Mouse (Mus musculus) B cell, adult 2 months (primary cell): ENCODE results near the gene Arhgap21.
"Not testable (repeated sequence)": the region's sequence is repeated elsewhere in the genome, so short reads cannot be mapped to it uniquely, and the experiment has no call there.

Experiments
- DNase-seq, 2 experiments: peaks; one replicate each; pipeline ENCODE4 v3.0.0; 2022

Arhgap21 gene

GRCm38 (mm10) chr2:20939367-20939766, 29.3 kb downstream of the Arhgap21 start:
- DNase-seq, result no peak

DNA sequence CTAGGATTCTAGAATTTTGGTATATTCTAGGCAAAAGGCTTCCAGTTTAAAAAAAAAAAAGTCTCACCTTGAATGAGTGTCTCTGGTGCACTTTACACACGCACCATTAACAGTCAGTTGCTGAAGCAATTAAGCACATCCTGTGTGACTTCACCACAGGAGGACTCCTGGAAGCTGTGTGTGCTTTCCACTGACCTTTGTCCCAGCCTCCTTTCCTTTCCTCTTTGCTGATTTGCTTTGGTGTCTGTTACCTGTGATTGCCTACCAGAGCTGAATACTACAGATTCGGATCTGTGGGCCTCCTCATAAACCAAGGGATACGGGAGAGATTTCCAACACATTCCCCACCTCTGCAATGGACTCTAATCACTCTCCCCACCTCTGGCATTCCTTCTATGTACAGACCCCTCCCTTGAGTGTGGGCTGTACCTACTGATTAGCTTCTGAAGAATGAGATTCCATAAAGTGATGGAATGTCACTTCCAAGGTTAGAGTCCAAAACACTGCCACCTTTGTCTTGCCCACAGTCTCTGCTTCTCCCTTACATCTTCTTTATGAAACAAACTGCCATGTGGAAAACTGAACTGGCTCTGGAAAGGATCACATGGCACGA, 32.0 kb downstream of the Arhgap21 start:
- no peak for DNase-seq

DNA sequence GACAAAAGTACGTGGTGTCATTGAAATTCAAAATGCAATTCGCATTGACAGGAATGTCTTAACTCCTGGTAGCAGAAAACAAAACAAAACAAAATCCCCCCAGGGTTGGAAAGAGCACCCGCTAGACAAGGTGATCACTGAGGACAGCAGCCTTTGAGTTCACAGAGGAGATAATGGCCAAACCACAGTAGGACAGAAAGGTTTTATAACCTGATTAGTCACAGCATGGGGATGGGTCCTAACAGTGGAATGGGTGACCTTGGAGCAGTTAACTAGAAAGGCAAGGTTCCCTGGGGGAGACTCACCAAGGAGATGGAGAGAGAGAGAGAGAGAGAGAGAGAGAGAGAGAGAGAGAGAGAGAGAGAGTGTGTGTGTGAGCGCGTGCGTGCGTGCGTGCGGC, 34.3 kb downstream of the Arhgap21 start:
- no peak for DNase-seq

GRCm38 (mm10) chr2:20932748-20933313, 35.9 kb downstream of the Arhgap21 start:
- no peak for DNase-seq

GRCm38 (mm10) chr2:20931761-20932160, 36.9 kb downstream of the Arhgap21 start:
- not testable (repeated sequence) for DNase-seq

- DNase-seq, result no peak
These were observed 40.2 kb downstream of the Arhgap21 start for GRCm38 (mm10) chr2:20928454-20928853.

DNA sequence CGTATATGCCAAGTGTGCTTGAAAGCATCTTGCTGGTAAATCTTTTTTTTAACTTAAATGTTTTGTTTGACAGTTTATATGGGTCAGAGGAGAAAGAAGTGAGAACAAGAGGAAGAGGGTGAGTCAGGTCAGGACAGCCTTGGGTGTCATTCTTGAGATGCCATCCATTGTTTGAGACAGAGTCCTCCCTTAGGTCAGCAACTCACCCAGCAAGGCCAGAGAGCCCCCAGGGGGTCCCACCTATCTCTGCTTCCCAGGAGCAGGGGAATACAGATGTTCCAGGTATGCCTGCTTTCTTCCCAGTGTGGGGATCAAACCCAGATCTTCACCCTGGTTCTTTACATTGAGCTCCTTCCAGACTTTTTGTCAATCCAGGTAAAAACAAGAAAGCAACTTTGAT, 43.7 kb downstream of the Arhgap21 start:
- DNase-seq, result no peak

GRCm38 (mm10) chr2:20922366-20922765, 46.3 kb downstream of the Arhgap21 start:
- DNase-seq, result no peak

DNA sequence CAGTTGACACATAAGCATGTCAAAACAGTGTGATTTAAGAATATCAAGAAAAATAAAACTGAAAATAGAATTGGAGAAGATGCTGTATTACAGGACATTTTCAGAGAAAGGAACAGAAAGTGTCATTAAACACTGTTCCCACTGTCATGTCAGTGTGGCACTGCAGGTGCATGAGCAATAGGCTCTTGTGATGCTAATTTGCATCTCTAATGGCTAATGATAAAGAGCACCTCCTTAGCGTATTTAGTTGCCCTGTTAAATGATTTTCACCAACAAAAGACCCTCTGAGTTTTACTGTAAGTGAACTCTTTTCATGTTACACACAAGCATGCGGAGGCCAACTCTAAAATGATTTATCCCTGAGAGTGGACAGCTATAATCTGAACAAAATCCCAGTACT, 47.1 kb downstream of the Arhgap21 start:
- no peak for DNase-seq

- no peak for DNase-seq
These were observed 47.7 kb downstream of the Arhgap21 start for GRCm38 (mm10) chr2:20921021-20921420.

DNA sequence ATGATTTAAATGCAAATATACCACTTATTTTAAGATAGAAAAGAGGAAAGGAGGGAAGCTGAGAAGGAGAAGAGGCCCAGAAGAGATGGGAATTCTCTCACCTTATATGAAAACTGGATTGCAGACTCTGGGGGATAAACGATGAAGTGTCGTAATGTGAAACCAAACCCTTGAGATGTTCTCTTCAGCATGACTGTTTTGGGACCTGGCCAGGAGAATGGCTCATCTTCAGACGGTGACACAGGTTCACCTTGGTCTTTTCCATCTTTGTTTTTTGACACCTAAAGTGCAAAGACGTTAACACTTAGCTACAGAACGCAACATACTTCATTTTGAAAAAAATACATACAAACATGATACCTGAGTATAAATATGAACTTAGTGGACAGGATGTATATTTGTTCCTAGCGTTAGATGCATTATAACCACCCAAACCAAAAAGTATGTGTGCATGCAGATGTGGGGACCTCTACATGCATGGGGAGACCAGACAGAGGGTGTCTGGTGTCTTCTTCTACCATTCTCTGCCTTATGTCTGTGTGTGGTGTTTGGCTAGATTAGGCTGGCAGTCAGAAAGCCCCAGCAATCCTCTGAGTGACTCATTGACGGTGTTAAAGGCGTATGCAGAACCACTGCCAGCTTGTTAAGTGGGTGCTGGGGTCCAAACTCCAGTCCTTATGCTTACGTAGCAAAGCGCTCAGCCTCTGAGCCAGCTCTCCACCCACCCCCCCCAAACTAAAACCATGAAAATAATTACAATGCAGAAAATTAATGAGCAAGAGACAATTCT, 54.0 kb downstream of the Arhgap21 start:
- DNase-seq, result no peak

GRCm38 (mm10) chr2:20913019-20913415, 55.7 kb downstream of the Arhgap21 start:
- no peak for DNase-seq

DNA sequence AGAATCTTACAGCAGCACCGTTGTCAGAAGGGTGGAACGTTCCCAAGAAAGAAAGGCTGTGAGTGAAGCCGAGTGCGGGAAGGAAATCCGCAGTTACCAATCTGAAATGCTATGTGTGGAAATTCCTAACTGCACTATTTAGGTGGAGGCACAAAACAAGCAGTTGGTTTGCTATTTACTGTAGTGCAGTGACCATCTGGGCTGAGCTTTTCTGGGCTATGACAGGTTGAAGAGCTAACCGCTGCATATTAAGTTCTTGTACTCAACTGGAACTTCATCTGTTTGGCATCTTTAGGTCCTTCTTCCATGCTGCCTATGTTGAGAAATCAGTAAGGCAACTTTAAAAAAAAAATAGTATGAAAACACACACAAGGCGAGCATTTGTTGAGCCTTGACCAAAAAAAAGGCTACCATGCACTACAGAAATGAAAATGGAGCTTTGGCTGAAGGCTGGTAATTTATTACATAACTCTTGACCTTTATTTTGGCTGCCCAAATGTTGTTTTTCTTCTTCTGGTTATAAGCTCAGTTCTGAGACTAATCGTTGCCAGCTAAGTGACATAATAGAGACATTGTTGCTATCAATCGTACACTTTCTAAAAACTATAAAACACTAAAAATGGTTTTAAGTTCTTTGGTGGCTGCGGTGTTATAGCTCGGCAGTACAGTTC, 56.2 kb downstream of the Arhgap21 start:
- DNase-seq, result no peak

GRCm38 (mm10) chr2:20910446-20910845, 58.2 kb downstream of the Arhgap21 start:
- no peak for DNase-seq

DNA sequence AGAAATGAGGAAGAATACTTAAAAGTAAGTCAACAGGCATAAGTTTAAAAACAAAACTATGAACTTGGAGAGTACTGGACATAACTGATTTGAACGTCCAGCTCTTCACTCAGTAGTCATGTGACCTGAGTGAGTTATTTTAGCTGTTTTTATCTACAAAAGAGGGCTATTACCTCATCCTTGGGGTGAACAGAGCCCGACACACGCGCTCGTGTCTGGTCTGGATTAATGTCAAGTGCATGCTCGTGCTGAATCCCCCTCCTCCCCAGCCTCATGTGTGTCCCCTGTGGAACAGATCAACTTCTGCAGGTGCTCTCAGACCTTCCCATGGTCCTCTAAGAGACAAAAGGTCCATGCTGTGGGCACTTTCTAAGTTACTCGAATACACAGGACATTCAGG, 59.3 kb downstream of the Arhgap21 start:
- no peak for DNase-seq

- no peak for DNase-seq
These were observed 61.4 kb downstream of the Arhgap21 start for GRCm38 (mm10) chr2:20907291-20907690.

DNA sequence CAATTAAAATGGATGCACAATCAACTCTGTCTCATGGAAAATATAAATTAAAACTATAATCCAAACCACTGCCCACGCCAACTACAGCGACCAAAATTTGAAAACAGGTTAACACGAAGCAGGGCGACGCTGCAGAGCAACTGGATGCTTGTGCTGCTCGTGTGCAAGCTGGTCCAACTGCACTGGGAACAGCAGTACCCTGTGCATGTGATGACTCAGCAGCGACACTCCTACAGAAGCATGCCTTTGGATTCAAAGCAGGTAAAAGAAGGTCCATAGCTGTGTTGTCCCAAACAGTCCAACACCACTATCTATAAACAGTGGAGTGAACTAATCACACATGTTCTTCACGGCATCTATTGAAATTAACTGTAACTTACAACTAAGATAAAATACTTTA, 63.3 kb downstream of the Arhgap21 start:
- DNase-seq, result no peak

DNA sequence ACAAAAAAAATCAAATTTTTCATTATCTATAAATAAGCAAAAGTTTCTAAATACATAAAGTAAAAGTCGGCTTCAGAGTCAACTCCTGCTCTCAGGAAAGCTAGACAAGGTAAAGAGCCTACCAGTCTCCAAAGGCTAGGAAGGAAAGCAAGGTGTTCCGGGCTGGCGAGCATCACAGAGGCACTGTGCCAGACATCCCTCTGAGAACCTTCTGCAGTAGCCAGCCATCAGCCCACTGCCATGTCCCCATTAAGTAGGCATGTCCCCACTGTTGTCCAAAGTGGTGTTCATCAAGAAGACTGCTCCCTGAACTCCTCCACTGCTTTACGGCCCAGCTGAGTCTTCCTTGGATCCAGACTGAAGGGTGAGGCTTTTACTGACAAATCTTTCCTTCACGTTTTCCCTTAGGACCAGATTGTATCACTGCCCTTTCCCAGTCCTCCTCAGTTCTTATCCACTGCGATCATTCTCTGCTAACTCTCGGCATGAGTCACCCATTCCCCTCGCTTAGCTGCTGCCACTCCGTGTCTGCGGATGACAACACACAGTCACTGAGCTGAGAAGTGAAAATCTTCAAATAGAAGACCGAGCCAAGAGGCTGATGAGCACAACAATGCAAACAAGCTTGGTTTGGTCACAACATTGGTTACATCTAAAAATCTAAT, 65.6 kb downstream of the Arhgap21 start:
- no peak for DNase-seq

DNA sequence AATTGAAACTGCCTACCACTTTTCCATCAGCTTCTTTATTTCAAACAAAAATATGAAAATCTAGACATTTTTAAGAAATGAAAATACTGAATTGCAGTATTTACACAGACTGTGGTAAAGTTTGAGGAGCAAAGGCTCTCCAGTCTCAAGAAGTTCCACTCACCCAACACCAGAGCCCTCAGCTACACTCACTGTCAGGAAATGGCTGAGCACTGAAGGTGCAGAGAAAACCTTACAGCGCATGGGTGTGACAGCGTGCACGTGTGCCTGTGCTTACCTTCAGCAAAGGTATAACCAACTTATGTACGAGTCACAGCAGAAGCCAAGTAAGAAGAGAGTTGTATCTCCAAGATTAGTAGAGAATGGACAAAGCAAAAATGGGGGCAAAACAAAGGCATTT, 66.8 kb downstream of the Arhgap21 start:
- DNase-seq, result no peak

GRCm38 (mm10) chr2:20899301-20899700, 69.4 kb downstream of the Arhgap21 start:
- peak; percentile 39 to 41 for DNase-seq

GRCm38 (mm10) chr2:20898684-20899083, 70.0 kb downstream of the Arhgap21 start:
- DNase-seq, result peak; percentile 76 to 78

- DNase-seq, result no peak
These were observed 72.2 kb downstream of the Arhgap21 start for GRCm38 (mm10) chr2:20896446-20896845.

GRCm38 (mm10) chr2:20894100-20894690, 74.5 kb downstream of the Arhgap21 start:
- peak; percentile 17 to 25 for DNase-seq
